Mouse (Mus musculus) cerebellum, postnatal 36 days (tissue): Measurements from ENCODE around the gene Qrich2.
"Not testable (repeated sequence)": the region's sequence is repeated elsewhere in the genome, so short reads cannot be mapped to it uniquely, and the experiment has no call there.

Experiments used
- DNase-seq, 2 experiments: peaks; one replicate each; pipeline ENCODE4 v3.0.0; 2021 to 2022; ENCODE audit warnings: mixed read lengths in 2 of 2

Gene Qrich2

GRCm38 (mm10) chr11:116488693-116489375 lies 22.8 kb upstream of the Qrich2 start:
- no peak for DNase-seq

GRCm38 (mm10) chr11:116488207-116488606 lies 22.2 kb upstream of the Qrich2 start:
- DNase-seq = no peak

- no peak for DNase-seq
These were observed 18.2 kb upstream of the Qrich2 start for GRCm38 (mm10) chr11:116484261-116484660.

GRCm38 (mm10) chr11:116481776-116482175 lies 15.7 kb upstream of the Qrich2 start:
- peak; percentile 46 to 49 for DNase-seq

GRCm38 (mm10) chr11:116480975-116481374 lies 14.9 kb upstream of the Qrich2 start:
- no peak for DNase-seq

GRCm38 (mm10) chr11:116479832-116480231 lies 13.8 kb upstream of the Qrich2 start:
- DNase-seq = no peak

GRCm38 (mm10) chr11:116478978-116479377 lies 12.9 kb upstream of the Qrich2 start:
- no peak for DNase-seq

DNA sequence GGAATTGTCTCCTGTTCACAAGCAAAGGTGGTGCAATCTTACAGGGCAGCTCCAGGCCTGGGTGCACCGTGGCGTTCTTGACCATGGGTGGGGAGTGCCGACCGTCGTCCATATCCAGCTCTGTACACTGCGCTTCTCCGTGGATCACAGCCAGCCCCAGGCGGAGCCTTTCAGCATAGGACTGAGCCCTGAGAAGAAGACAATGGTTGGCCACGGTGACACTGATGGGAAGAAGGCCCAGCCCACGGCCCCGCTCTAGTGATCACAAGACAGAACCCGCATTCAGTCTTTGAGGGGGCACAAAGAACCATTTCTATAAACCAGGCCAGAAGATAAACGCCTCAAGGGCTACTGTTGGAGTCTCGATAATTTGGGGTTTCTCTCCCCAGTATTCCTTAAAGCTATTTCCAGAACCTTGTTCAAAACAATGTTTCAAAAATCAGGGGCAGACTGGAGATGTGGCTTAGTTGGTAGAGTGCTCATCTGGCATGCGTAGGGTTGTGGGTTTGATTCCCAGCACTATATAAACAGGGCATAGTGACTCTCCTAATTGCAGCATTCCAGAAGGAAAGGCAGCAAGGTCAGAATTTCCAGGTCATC lies 11.2 kb upstream of the Qrich2 start:
- DNase-seq = no peak

DNA sequence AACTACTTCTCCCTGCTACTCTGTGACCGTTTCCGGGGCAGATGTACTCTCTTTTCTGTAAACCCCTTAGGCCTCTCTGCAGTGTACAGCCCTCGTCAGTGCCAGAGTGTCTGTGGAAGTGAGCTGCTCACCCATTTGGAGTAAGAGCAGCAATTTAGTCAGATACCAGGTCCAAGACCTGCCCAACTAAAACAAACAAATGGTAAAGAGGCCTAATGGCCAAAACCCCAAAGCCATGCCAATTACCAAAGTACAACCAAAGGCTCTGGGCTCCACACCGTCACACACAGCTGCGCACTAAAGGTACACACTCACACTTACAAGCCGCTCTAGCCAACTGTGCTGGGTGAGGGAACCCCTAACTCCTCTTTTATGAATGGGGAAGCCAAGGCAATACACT lies 10.7 kb upstream of the Qrich2 start:
- no peak for DNase-seq

DNA sequence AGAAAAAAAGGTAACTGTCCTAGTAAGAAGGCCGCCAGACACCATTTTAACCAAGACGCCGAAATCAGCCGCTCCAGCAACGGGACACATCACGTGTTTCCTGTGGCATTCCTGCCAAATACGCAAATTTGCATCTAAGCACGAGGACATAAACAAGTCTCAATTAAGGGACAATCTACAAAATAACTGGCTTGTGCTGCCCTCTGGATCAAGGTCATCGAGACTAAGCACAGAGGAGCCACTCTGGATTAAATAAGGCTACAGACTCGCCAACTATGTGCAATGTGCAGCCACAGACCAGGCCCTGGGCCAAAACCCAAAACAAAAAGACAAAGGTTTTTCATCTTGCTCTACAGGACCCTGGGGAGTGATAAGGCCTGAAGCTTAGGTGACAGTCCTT lies 10.0 kb upstream of the Qrich2 start:
- DNase-seq = no peak

- no peak for DNase-seq
These were observed 6.2 kb upstream of the Qrich2 start for GRCm38 (mm10) chr11:116472275-116472674.

- no peak for DNase-seq
These were observed 4.9 kb upstream of the Qrich2 start for GRCm38 (mm10) chr11:116470896-116471295.

GRCm38 (mm10) chr11:116470249-116470648 lies 4.2 kb upstream of the Qrich2 start:
- no peak for DNase-seq

- DNase-seq = not testable (repeated sequence)
These were observed 2.3 kb upstream of the Qrich2 start for GRCm38 (mm10) chr11:116468338-116468737.

- DNase-seq = peak; percentile 81 to 85
These were observed 2.2 kb downstream of the Qrich2 start for GRCm38 (mm10) chr11:116463833-116464232.

DNA sequence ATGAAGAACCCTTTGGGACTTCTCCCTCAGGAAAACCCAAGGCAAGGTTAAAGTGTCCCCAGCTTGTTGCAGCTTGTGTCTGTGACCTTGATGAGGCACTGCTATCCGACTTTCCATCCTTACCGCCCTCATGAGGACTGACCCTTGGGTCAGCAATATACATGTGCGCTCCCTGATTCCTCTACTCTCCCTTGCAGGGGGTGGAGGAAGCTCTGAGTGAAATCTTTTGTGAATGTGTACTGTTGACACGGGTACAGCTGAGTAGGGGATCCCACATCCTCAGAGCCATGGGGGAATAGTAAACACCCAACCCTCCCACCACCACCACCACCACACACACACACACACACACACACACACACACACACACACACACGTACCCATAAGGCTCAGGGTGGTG lies 2.7 kb downstream of the Qrich2 start:
- DNase-seq = no peak

DNA sequence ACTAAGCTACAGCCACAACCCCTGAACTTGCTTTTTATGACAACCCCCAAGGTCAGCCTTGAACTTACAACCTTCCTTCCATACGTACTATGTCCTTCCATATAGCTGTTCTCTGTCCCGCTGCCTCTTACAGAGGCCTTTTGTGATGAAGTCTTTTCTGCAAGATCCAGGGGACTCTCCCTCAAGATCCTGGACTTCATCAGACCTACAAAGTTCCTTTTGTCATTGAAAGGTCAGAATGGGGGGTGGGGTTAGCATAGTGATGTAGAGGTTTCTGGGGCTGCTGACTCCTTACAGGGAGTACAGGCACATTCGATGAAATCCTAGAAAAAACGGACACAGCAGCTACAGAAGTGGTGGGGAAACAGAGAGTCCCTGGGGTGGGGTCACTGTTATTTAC lies 6.3 kb downstream of the Qrich2 start:
- DNase-seq = no peak

- no peak for DNase-seq
These were observed 9.8 kb downstream of the Qrich2 start for GRCm38 (mm10) chr11:116456234-116456633.

DNA sequence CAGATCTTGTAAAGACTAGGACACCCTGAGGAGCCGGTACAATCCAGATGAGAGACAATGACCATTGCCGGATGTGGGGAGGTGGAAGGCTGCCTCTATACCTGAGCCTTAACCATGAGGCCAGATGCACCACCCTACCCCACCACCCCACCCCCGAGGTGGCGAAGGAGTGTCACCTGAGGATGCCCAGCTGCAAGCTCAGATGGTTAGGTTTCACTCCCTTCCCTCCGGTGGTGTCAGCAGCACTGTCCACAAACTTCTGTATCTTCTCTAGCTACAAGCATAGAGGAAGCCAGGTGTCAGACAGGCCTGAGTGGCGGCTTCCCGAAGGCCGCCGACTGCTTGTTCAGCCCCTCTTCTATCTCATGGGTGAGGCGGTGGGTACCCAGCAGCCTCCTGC lies 12.2 kb downstream of the Qrich2 start:
- DNase-seq = no peak

- peak in 1 of 2 experiments; percentile 33 for DNase-seq
These were observed 16.7 kb downstream of the Qrich2 start for GRCm38 (mm10) chr11:116449341-116449740.

DNA sequence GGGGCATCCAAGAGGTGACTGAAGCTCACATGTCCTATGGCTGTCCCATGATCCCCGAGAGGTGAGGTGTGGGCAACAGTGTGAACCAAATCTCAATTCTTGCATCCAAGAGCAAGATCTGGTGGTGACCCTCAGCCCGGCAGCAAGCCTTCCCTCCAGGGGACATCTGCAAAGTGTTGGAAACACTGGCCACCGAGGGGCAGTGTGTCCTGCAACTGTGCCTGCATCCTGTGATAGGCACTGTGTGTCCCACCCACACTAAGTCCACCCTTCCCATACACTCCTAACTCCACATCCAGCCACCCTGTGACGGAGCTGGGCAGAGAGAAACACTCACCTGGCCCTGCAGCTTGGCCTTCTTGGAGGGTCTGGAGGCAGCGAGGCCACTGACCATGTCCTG lies 18.2 kb downstream of the Qrich2 start:
- no peak for DNase-seq

GRCm38 (mm10) chr11:116446308-116446887 lies 19.6 kb downstream of the Qrich2 start:
- no peak for DNase-seq

DNA sequence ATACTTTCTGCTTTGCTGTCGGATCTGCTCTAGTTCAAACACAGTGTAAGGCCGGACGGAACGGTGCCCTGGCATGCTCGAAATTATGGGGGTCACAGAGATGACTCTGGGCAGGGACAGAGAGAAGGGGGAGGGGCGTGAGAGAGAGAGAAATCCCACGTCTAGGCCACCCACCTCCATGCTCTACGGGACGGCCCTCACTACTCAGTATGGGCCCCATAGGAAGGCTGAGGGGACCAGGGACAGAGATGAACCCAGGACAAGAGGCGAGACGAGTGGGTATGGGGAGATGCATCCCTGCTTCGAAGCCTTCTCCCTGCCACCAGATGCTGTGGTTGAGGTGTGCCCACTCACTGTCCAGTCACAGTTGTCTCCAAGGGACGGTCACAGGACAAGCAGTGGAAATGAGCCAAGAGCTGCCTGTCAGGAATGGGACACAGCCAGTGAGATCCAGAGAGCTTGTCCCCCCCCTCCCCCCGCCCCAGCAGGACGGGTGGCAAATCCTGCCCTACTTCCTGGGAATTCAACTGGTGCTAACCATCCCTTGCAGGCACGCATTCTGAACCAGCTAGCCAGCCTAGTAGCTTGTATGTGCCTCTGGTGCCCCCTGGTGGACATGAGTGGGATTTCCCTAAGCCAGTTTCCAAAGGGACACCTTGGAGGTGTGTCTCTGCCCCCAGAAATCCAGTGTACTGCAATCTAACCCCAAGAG lies 20.3 kb downstream of the Qrich2 start:
- peak; percentile 95 to 97 for DNase-seq

GRCm38 (mm10) chr11:116443935-116444334 lies 22.1 kb downstream of the Qrich2 start:
- no peak for DNase-seq
